Mouse (Mus musculus): Measurements from ENCODE around the gene Rps2. TPM values are rescaled to one million over a fixed set of nuclear protein-coding genes. Genes with fewer than 3 reads are reported as not detected.

Gene Rps2
- polyA plus RNA-seq (2017; shearing (Covaris generic)) = 100 to 1,000 TPM; 677 to 785 TPM

DNA sequence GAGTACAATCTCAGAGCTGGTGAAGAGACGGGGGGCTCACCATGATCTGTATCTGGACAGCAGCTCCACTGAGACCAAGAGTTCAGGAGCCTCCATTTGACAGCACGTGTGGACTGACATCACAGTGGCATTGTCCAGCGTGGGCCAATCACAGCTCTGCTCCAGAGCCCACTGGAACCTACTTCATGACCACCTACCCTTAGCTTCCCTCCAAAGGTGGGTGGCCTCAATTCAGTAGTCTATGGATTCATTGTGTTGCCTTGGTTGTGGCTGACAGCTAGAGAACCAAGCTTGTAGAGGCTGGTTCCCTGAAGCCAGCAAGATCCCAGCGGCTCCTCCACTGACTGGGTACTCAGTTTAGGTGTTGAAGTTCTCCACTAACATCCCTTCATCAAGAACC, at the start of gene Rps2, which contains the start of gene Rnf151:
Gene Rps2 (plus strand): TSS at position 174 of the 400 bp plus-strand sequence.
Gene Rnf151 (minus strand): TSS at position 121 of the 400 bp plus-strand sequence.

DNA sequence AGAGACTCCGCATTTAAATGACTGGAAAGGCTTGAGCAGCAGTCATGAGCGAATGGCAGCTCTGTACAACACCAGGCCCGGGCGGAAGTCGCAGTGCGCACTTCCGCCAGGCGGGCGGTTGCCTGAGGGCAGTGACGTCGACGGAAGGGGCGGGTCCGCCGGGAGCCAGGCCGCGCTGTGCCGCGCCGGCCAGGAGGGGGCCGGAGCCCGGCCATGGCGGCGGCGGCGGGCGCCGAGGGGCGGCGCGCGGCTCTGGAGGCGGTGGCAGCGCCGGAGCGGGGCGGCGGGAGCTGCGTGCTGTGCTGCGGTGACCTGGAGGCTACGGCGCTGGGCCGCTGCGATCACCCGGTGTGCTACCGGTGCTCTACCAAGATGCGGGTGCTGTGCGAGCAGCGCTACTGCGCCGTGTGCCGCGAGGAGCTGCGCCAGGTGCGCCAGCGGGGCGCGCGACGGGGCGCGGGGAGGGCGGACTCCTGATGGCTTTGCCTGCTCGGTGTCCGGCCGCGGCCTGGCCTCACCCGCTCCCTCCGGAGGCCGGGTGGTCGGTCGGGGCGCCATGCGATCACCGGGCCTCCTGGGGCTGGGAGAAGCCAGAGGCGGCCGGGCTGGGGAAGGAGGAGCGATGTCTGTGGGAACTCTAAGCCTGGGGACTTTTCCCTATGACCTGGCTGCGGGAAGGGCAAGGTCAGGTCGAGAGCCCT, 48.2 kb upstream of the Rps2 start, which contains the start of gene Zfp598:
Gene Zfp598 (plus strand): TSS at position 143 of the 701 bp plus-strand sequence.

DNA sequence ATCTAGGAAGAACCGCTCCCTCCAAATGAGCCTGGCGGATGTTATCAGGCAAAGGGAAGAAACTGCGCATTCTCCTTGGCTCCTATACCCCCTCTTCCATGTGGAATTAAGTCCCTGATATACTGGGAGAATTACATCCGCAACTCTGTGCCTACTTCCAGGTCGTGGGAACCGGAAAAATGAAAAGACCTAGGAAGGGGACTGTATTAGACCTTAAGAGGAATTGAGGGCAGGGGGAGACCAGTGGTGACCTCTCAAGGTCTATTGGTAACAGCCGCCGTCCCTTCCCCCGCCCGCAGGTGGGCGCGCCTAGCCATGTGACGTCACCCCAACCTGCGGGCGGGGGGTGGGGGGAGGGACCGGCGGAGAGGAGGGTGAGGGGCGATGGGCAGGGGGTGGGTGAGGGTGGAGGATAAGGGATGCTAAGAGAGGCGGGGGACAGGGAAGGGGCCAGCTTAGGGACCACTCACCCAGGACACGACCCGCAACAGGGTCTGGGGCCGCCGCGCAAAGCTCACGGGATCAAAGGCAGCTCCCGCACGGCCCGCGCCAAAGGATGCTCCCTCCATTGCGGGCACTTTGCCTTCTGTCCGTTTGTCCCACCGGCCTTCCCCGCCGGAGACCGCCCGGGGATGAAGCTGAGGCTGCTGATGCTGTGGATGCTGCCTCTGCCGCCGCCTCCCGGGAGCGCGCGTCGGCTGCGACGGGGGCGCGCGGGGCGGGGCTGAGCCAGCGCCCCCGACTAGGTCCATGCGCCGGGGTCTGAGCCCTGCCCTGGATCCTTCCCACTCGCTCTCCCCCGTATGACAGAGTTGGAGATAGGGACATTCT, 28.4 kb upstream of the Rps2 start, which contains the start of gene Syngr3:
Gene Syngr3 (minus strand): TSS at position 705 of the 831 bp plus-strand sequence.

DNA sequence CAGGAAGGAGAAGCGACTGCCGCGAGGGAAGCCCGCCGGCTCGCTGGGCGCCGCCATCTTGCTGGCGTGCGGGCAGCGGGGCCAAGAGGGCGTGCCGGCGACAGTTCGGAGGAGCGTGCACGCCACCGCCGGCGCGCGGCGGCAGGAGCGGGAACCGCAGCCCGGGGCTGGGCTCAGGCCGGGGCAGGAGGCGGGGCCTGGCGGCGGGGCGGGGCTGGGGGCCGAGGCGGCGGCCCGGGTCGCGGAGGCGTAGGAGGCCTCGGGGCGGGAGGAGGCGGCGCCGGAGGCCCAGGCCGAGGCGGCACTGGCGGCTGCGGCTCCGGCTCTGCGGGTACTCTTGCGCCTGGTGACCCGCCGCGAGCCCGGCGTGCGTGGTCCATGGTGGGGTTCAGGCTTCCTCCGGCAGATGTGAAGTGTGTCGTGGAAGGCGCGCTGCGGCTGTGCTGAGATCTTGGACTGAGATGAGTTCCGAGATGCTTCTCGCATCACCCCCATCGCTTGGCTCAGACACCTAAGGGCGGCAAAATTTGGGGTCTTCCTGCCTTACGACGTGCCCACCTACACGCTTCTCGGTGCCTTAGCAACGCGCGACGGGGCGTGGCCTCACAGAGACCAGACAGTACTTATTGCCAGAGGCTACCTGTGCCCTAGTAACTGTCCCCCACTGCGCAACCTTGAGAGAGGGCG, 21.8 kb upstream of the Rps2 start, which contains the start of the genes Gfer and Noxo1:
Gene Gfer (minus strand): TSS at position 146 of the 687 bp plus-strand sequence.
Gene Noxo1 (plus strand): TSS at position 224 of the 687 bp plus-strand sequence.

DNA sequence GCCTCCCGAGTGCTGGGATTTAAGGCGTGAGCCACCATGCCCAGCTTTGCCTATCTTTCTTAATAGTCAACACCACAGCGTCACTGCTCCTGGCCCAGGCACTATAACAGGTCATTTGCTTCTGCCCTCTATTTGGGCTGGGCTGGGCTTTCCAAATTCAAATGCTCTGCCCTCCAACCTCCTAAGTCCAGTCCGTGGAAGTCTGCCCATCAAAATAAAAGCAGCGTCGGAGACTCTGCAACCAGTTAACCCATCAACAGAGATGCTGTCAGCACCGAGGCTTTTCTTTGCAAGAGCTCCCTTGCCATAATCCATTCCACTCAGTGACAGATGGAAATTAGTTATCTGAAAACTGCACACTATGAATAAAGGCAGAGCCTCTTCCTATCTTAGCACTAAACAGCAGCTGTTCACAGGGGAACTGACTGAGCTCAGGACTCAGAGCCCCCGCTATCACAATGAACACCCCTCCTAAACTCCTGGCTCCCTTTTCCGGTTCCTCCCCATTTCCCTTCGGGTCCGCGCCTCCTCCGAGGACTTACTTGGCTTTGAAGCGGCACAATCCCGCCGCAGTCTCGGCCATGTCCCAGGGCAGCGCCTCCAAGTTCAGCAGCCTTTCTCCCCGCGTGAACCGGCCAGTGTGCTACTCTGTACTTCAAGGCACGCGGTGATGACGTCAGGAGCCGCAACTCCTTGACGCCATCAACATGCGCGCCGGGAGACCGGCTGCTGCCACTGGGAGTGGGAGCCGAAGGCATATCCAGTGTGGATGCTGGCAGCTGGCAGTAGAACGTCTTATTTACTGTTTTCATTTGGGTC, 10.7 kb upstream of the Rps2 start, which contains the start of gene Tbl3:
Gene Tbl3 (minus strand): TSS at position 679 of the 819 bp plus-strand sequence.

DNA sequence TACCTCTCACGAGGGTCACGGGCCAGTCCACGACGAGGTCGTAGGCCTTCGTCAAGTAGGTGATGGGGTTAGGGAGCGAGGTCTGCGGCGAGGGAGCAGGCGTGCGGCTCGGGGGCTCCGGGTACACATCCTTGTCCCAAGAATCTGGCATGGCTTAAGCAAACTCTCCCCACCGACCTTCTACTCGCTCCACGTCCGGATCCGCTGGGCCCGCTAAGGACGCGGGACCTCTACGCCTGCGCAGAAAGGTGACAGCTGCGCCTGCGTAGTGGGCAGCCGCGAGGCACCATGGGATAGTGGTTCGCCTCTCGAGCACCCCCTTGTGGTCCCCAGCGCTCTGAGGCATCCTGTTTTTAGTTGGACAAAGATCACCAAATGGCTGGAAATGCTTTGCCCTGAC, 6.3 kb downstream of the Rps2 start, which contains the start of gene Ndufb10:
Gene Ndufb10 (minus strand): TSS at position 295 of the 400 bp plus-strand sequence.

DNA sequence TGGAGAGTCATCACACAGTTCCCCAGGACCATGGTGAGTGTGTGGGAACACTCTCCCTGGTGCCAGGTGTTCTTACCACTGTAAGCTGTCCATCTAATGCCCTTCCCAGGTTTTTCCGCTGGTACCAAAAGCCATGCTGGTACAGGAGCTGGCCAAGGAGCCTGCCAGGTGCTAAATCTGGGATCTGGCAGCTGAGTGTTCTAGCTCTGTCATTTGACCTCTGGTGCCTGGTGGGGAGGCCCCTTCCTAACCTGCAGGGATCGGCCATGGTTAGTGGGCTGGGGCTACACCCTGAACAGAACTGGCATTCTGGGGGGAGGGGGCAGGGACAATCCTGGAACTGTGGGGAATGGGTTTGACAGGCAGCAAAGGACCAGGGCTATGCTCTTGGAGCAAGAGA, 9.7 kb downstream of the Rps2 start, which contains the start of gene Rpl3l:
Gene Rpl3l (plus strand): TSS at position 203 of the 400 bp plus-strand sequence.

DNA sequence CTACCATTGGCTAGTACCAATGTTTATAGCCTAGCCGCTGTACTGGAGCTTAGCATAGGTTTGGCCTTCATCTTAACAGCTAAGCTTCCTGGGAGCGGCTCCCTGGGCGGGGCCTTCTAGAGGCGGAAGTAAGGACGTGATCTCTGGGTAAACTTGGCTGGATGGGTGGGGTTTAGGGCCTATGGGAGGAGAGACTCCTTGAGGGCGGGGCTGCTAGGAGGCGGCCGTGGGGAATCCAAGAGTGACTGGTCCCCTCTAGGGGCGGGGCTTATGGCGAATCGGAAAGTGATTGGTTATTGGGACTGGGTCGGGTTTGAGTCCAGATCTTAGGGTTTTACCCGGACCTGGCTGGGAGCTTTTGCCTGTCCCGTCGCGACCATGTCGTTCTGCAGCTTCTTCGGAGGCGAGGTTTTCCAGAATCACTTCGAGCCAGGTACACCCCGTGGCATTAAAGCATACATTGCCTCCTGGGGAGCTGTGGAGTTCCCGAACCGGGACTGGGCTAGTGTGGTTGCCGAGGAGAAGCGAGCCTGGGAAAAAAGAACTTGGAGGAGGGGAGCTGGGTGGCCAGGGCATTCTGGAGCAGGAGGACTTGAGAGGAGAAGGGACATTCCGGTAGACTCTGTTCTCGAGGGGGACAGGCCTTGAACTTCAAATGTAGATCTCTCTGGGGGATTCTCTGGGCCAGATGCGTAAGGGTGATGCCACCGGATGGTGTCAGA, 18.6 kb downstream of the Rps2 start, which contains the start of gene Msrb1:
Gene Msrb1 (plus strand): TSS at position 313 of the 722 bp plus-strand sequence.

DNA sequence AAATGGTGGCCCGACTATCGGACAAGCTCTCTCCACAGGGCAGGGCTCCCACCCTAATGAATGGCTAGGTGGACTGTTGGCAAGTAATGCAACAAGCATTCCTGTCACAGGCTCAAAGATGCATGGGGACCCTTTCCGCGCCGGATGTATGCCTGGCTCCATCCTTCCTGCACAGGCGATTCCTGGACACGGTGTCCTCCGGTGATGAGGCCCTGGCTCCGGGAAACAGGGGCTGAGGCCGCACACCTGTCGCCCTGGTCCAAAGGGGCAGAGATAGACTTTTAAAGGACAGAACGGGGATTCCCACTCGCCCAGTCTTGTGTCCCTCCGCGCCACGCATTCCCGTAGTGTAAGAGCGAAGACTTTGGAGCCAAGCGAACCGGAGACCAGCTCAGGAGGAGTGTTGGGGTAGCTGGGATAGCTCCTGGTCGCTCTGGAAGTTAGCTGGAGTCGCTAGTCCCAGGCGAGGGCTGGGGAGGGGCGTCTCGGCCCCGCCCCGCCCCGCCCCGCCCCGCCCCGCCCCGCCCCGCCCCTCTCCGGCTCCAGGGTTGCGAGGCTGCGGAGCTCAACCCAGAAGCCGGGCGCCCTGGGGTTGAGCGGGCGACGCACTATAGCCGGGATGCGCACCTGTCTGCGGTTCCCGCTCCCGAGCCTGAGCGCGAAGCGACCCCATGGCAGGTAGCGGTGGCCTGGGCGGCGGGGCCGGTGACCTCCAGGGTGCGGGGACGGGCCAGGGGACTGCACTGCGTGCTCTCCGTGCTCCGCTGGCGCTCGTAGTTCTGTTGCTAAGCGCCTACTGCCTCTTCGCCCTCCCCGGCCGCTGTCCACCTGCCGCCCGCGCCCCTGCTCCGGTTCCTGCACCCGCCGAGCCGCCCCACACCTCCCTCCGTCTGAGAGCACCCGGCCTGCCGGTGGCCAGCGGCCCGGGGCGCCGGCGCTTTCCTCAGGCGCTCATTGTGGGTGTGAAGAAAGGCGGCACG, 34.8 kb downstream of the Rps2 start, which contains the start of gene Hs3st6:
Gene Hs3st6 (plus strand): TSS at position 574 of the 980 bp plus-strand sequence.

Other genes starting within 250 kb of the Rps2 start
- 100 to 1,000 TPM; 101 to 133 TPM for gene E4f1, start 247.8 kb upstream of the Rps2 start, polyA plus RNA-seq (2017; shearing (Covaris generic))
- gene Pgp, start 247.7 kb upstream of the Rps2 start, polyA plus RNA-seq (2017; shearing (Covaris generic)) = 10 to 100 TPM; 40.5 to 44.7 TPM
- gene Bricd5, start 244.2 kb upstream of the Rps2 start, polyA plus RNA-seq (2017; shearing (Covaris generic)) = under 1 TPM in 1 of 2 experiments, not detected in 1; 0.55 TPM
- 10 to 100 TPM; 20.4 to 29.8 TPM for gene Mlst8, start 239.0 kb upstream of the Rps2 start, polyA plus RNA-seq (2017; shearing (Covaris generic))
- 1 to 10 TPM in 1 of 2 experiments, under 1 TPM in 1; 0.68 to 6.5 TPM for gene Caskin1, start 229.5 kb upstream of the Rps2 start, polyA plus RNA-seq (2017; shearing (Covaris generic))
- 10 to 100 TPM; 71.3 to 72.8 TPM for gene Traf7, start 190.2 kb upstream of the Rps2 start, polyA plus RNA-seq (2017; shearing (Covaris generic))
- 1 to 10 TPM; 5.4 to 9.0 TPM for gene Rab26, start 183.9 kb upstream of the Rps2 start, polyA plus RNA-seq (2017; shearing (Covaris generic))
- gene Pkd1, start 168.3 kb upstream of the Rps2 start, polyA plus RNA-seq (2017; shearing (Covaris generic)) = 10 to 100 TPM; 42.0 to 67.1 TPM
- gene Tsc2, start 85.5 kb upstream of the Rps2 start, polyA plus RNA-seq (2017; shearing (Covaris generic)) = 10 to 100 TPM; 46.6 to 49.7 TPM
- gene Nthl1, start 85.4 kb upstream of the Rps2 start, polyA plus RNA-seq (2017; shearing (Covaris generic)) = 1 to 10 TPM; 5.8 to 8.3 TPM
- under 1 TPM in 1 of 2 experiments, not detected in 1; 0.68 TPM for gene Slc9a3r2, start 67.8 kb upstream of the Rps2 start, polyA plus RNA-seq (2017; shearing (Covaris generic))
- gene Npw, start 59.7 kb upstream of the Rps2 start, polyA plus RNA-seq (2017; shearing (Covaris generic)) = not detected
- 10 to 100 TPM; 18.3 to 27.2 TPM for gene Zfp598, start 48.4 kb upstream of the Rps2 start, polyA plus RNA-seq (2017; shearing (Covaris generic))
- gene Syngr3, start 28.2 kb upstream of the Rps2 start, polyA plus RNA-seq (2017; shearing (Covaris generic)) = 1 to 10 TPM in 1 of 2 experiments, under 1 TPM in 1; 0.42 to 1.3 TPM
- 10 to 100 TPM; 37.0 to 38.8 TPM for gene Gfer, start 22.0 kb upstream of the Rps2 start, polyA plus RNA-seq (2017; shearing (Covaris generic))
- gene Noxo1, start 21.9 kb upstream of the Rps2 start, polyA plus RNA-seq (2017; shearing (Covaris generic)) = 1 to 10 TPM; 2.3 to 3.1 TPM
- 10 to 100 TPM; 51.3 to 56.7 TPM for gene Tbl3, start 10.5 kb upstream of the Rps2 start, polyA plus RNA-seq (2017; shearing (Covaris generic))
- gene Rnf151, start 53 bp upstream of the Rps2 start, polyA plus RNA-seq (2017; shearing (Covaris generic)) = under 1 TPM in 1 of 2 experiments, not detected in 1; 0.22 TPM
- gene Ndufb10, start 6.4 kb downstream of the Rps2 start, polyA plus RNA-seq (2017; shearing (Covaris generic)) = 100 to 1,000 TPM; 194 to 233 TPM
- under 1 TPM in 1 of 2 experiments, not detected in 1; 0.27 TPM for gene Rpl3l, start 9.7 kb downstream of the Rps2 start, polyA plus RNA-seq (2017; shearing (Covaris generic))
- 10 to 100 TPM; 11.8 to 15.4 TPM for gene Msrb1, start 18.5 kb downstream of the Rps2 start, polyA plus RNA-seq (2017; shearing (Covaris generic))
- gene Hs3st6, start 34.9 kb downstream of the Rps2 start, polyA plus RNA-seq (2017; shearing (Covaris generic)) = not detected
- gene Meiob, start 86.2 kb downstream of the Rps2 start, polyA plus RNA-seq (2017; shearing (Covaris generic)) = 1 to 10 TPM in 1 of 2 experiments, under 1 TPM in 1; 0.28 to 1.3 TPM
- 10 to 100 TPM; 32.9 to 51.8 TPM for gene Hagh, start 122.0 kb downstream of the Rps2 start, polyA plus RNA-seq (2017; shearing (Covaris generic))
- 1 to 10 TPM; 2.0 to 4.4 TPM for gene Fahd1, start 132.2 kb downstream of the Rps2 start, polyA plus RNA-seq (2017; shearing (Covaris generic))
- under 1 TPM; 0.71 to 0.89 TPM for gene Igfals, start 147.9 kb downstream of the Rps2 start, polyA plus RNA-seq (2017; shearing (Covaris generic))
- 100 to 1,000 TPM in 1 of 2 experiments, 10 to 100 TPM in 1; 98.2 to 103 TPM for gene Nubp2, start 168.2 kb downstream of the Rps2 start, polyA plus RNA-seq (2017; shearing (Covaris generic))
- 10 to 100 TPM; 64.7 to 65.4 TPM for gene Spsb3, start 168.5 kb downstream of the Rps2 start, polyA plus RNA-seq (2017; shearing (Covaris generic))
- 10 to 100 TPM; 45.4 to 49.2 TPM for gene Eme2, start 177.0 kb downstream of the Rps2 start, polyA plus RNA-seq (2017; shearing (Covaris generic))
- gene Mrps34, start 177.0 kb downstream of the Rps2 start, polyA plus RNA-seq (2017; shearing (Covaris generic)) = 10 to 100 TPM; 75.4 to 84.7 TPM
- 10 to 100 TPM; 41.3 to 53.5 TPM for gene Nme3, start 178.4 kb downstream of the Rps2 start, polyA plus RNA-seq (2017; shearing (Covaris generic))
- 10 to 100 TPM; 47.9 to 60.0 TPM for gene Mapk8ip3, start 218.9 kb downstream of the Rps2 start, polyA plus RNA-seq (2017; shearing (Covaris generic))
- 10 to 100 TPM; 25.0 to 31.5 TPM for gene Jpt2, start 242.6 kb downstream of the Rps2 start, polyA plus RNA-seq (2017; shearing (Covaris generic))